Mouse (Mus musculus) lung, embryonic 16.5 days (tissue): Measurements from ENCODE around the gene Ablim1. TPM values are rescaled to one million over a fixed set of nuclear protein-coding genes. Genes with fewer than 3 reads are reported as not detected.

ENCODE experiments used
- ATAC-seq: fragments of 200-750 bp; cut with Nextera tagmentation; 2 replicates; pipeline ENCODE4 v1.8.0; 2017; ENCODE audit warnings: low read depth, mild to moderate bottlenecking, moderate library complexity
- H3K27ac ChIP-seq: fragments of 300-500 bp; sonication (generic); 2 replicates; pipeline ENCODE4 v1.5.1; 2014; ENCODE audit warnings: mild to moderate bottlenecking, control low read depth, low read length
- H3K27me3 ChIP-seq: fragments of 300-500 bp; sonication (generic); 2 replicates; pipeline ENCODE4 v1.6.1; 2014; ENCODE audit warnings: low read depth, low read length, mixed read lengths; ENCODE audit not compliant: control insufficient read depth, insufficient read depth
- H3K36me3 ChIP-seq: fragments of 300-500 bp; sonication (generic); 2 replicates; pipeline ENCODE4 v1.6.1; 2014; ENCODE audit warnings: low read length; ENCODE audit not compliant: control insufficient read depth, insufficient read depth
- H3K4me1 ChIP-seq: fragments of 300-500 bp; sonication (generic); replicated peaks from 2 replicates; pipeline ENCODE4 v1.6.1; 2014; ENCODE audit warnings: low read length, mixed read lengths; ENCODE audit not compliant: control insufficient read depth, insufficient read depth
- H3K4me2 ChIP-seq: fragments of 300-500 bp; sonication (generic); 2 replicates; pipeline ENCODE4 v1.6.1; 2014; ENCODE audit warnings: low read depth, low read length, control low read depth
- H3K4me3 ChIP-seq: fragments of 300-500 bp; sonication (generic); 2 replicates; pipeline ENCODE4 v1.5.1; 2014; ENCODE audit warnings: mild to moderate bottlenecking, low read length, control low read depth
- H3K9ac ChIP-seq: fragments of 300-500 bp; sonication (generic); 2 replicates; pipeline ENCODE4 v1.6.1; 2014; ENCODE audit warnings: low read length, control low read depth
- H3K9me3 ChIP-seq: fragments of 300-500 bp; sonication (generic); 2 replicates; pipeline ENCODE4 v1.6.1; 2016; ENCODE audit warnings: low read length; ENCODE audit not compliant: control insufficient read depth
- WGBS: fragments of 180-500 bp; shearing (Covaris S2); extraction: QIAGEN DNeasy Blood & Tissue Kit; methylation state at CpG from one replicate; pipeline ENCODE4 v1.1.7; 2014; 5-methylcytosine and 5-hydroxymethylcytosine counted together
- polyA plus RNA-seq: library from polyadenylated mRNA; unstranded; fragments of >200 nt; fragmentation: Nextera tagmentation; extraction: Ambion mirVana; gene quantifications from 2 replicates; pipeline ENCODE4 v1.2.1, GENCODE M21; 2015

The Ablim1 gene
- polyA plus RNA-seq, 1 experiment from 2014 or later: 54.5 TPM

- no peaks in the 10 kb centered on the region for H3K27me3 ChIP-seq
- 66% methylated on average over 5 of the region's 5 CpGs for WGBS
- no peak overlapping the region for H3K9ac ChIP-seq
- H3K9me3 ChIP-seq: no peaks in the 10 kb centered on the region
- peaks cover 5% of the 10 kb centered on the region; the same call in 1 of the 2 replicates for H3K4me1 ChIP-seq
- no peaks in the 10 kb centered on the region for H3K36me3 ChIP-seq
- no peak for ATAC-seq
- H3K4me2 ChIP-seq: no peak overlapping the region
- no peak overlapping the region for H3K4me3 ChIP-seq
- peak overlapping the region; percentile 41; the same call in 1 of the 2 replicates for H3K27ac ChIP-seq
These were observed 16.7 kb downstream of the Ablim1 start for GRCm38 (mm10) chr19:57298006-57298405.

GRCm38 (mm10) chr19:57297447-57297846 is 17.3 kb downstream of the Ablim1 start:
- ATAC-seq: no peak
- H3K4me3 ChIP-seq: no peak overlapping the region
- 91% methylated on average over 9 of the region's 9 CpGs for WGBS

GRCm38 (mm10) chr19:57296539-57296938 is 18.2 kb downstream of the Ablim1 start:
- no peak for ATAC-seq

More at GRCm38 (mm10) chr19:57297447-57297846, 17.3 kb downstream of the Ablim1 start:
- no peak overlapping the region for H3K27ac ChIP-seq
- no peak overlapping the region for H3K9ac ChIP-seq
- H3K9me3 ChIP-seq: no peaks in the 10 kb centered on the region
- H3K36me3 ChIP-seq: no peaks in the 10 kb centered on the region
- no peaks in the 10 kb centered on the region for H3K27me3 ChIP-seq
- H3K4me1 ChIP-seq: peaks cover 5% of the 10 kb centered on the region; the same call in 1 of the 2 replicates
- H3K4me2 ChIP-seq: no peak overlapping the region

GRCm38 (mm10) chr19:57295521-57295920 is 19.2 kb downstream of the Ablim1 start:
- no peak for ATAC-seq
- WGBS: 56% methylated on average over 9 of the region's 9 CpGs
- no peak overlapping the region for H3K4me2 ChIP-seq

More at GRCm38 (mm10) chr19:57296539-57296938, 18.2 kb downstream of the Ablim1 start:
- no peaks in the 10 kb centered on the region for H3K9me3 ChIP-seq
- H3K4me3 ChIP-seq: no peak overlapping the region
- H3K27ac ChIP-seq: no peak overlapping the region
- H3K4me1 ChIP-seq: no peaks in the 10 kb centered on the region
- no peak overlapping the region for H3K9ac ChIP-seq
- no peaks in the 10 kb centered on the region for H3K27me3 ChIP-seq
- no peaks in the 10 kb centered on the region for H3K36me3 ChIP-seq
- WGBS: 70% methylated on average over 5 of the region's 5 CpGs
- H3K4me2 ChIP-seq: no peak overlapping the region

GRCm38 (mm10) chr19:57294356-57294755 is 20.4 kb downstream of the Ablim1 start:
- Histone ChIP-seq H3K9me3 (no peaks in the 10 kb centered on the region), H3K27ac (peak overlapping the region; percentile 34; the same call in 1 of the 2 replicates), H3K27me3 (no peaks in the 10 kb centered on the region), H3K36me3 (no peaks in the 10 kb centered on the region), H3K4me3 (no peak overlapping the region), H3K4me1 (no peaks in the 10 kb centered on the region), H3K9ac (no peak overlapping the region), H3K4me2 (no peak overlapping the region)
- 76% methylated on average over 4 of the region's 4 CpGs for WGBS
- ATAC-seq: no peak

More at GRCm38 (mm10) chr19:57295521-57295920, 19.2 kb downstream of the Ablim1 start:
- no peaks in the 10 kb centered on the region for H3K36me3 ChIP-seq
- no peak overlapping the region for H3K4me3 ChIP-seq
- H3K27ac ChIP-seq: no peak overlapping the region
- H3K27me3 ChIP-seq: no peaks in the 10 kb centered on the region
- H3K9me3 ChIP-seq: no peaks in the 10 kb centered on the region
- no peak overlapping the region for H3K9ac ChIP-seq
- H3K4me1 ChIP-seq: no peaks in the 10 kb centered on the region

DNA sequence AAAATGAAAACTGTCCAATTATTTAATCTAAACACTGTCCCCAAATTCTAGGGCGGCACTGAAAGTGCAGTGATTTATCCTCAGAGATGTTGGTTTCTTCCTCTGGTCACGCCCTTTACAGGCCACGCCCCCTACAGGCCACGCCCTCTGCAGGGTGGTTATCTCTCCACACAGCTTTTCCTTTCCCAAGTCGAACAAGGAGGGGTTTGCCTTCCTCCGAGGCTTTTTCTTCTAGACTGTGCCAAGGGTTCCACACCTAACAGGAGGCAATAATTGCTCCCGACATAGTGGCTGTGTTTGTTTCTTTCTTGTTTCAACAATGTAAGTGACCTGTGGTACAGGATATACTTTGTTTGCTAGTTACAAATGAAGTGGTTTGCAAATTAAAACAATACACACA is 21.0 kb downstream of the Ablim1 start:
- no peak overlapping the region for H3K4me3 ChIP-seq
- no peaks in the 10 kb centered on the region for H3K9me3 ChIP-seq
- H3K27me3 ChIP-seq: no peaks in the 10 kb centered on the region
- peak; percentile 77 for ATAC-seq
- 21% methylated on average over 7 of the region's 7 CpGs for WGBS
- no peaks in the 10 kb centered on the region for H3K36me3 ChIP-seq
- H3K4me1 ChIP-seq: no peaks in the 10 kb centered on the region
- no peak overlapping the region for H3K4me2 ChIP-seq
- H3K9ac ChIP-seq: no peak overlapping the region
- no peak overlapping the region for H3K27ac ChIP-seq

- 67% methylated on average over 3 of the region's 3 CpGs for WGBS
- Histone ChIP-seq H3K27ac (no peak overlapping the region), H3K4me2 (no peak overlapping the region), H3K9ac (no peak overlapping the region), H3K9me3 (peaks cover 8% of the 10 kb centered on the region; the same call in 1 of the 2 replicates), H3K4me1 (no peaks in the 10 kb centered on the region), H3K36me3 (no peaks in the 10 kb centered on the region), H3K4me3 (no peak overlapping the region), H3K27me3 (no peaks in the 10 kb centered on the region)
- ATAC-seq: no peak
These were observed 31.4 kb downstream of the Ablim1 start for GRCm38 (mm10) chr19:57283310-57283709.

- no peak overlapping the region for H3K27ac ChIP-seq
- no peak overlapping the region for H3K4me2 ChIP-seq
- ATAC-seq: no peak
- H3K36me3 ChIP-seq: no peaks in the 10 kb centered on the region
- no peaks in the 10 kb centered on the region for H3K27me3 ChIP-seq
- H3K4me1 ChIP-seq: no peaks in the 10 kb centered on the region; the same call in 1 of the 2 replicates
- no peak overlapping the region for H3K4me3 ChIP-seq
- 37% methylated on average over 5 of the region's 5 CpGs for WGBS
- no peak overlapping the region for H3K9ac ChIP-seq
- H3K9me3 ChIP-seq: peaks cover 8% of the 10 kb centered on the region; the same call in 1 of the 2 replicates
These were observed 32.1 kb downstream of the Ablim1 start for GRCm38 (mm10) chr19:57282642-57283041.

GRCm38 (mm10) chr19:57279666-57280065 is 35.1 kb downstream of the Ablim1 start:
- no peak overlapping the region for H3K27ac ChIP-seq
- WGBS: 81% methylated on average over 4 of the region's 4 CpGs
- no peak overlapping the region for H3K4me2 ChIP-seq
- H3K9ac ChIP-seq: no peak overlapping the region
- peaks cover 8% of the 10 kb centered on the region for H3K4me1 ChIP-seq
- no peaks in the 10 kb centered on the region for H3K9me3 ChIP-seq
- H3K36me3 ChIP-seq: no peaks in the 10 kb centered on the region
- H3K4me3 ChIP-seq: no peak overlapping the region
- no peak for ATAC-seq
- H3K27me3 ChIP-seq: no peaks in the 10 kb centered on the region

DNA sequence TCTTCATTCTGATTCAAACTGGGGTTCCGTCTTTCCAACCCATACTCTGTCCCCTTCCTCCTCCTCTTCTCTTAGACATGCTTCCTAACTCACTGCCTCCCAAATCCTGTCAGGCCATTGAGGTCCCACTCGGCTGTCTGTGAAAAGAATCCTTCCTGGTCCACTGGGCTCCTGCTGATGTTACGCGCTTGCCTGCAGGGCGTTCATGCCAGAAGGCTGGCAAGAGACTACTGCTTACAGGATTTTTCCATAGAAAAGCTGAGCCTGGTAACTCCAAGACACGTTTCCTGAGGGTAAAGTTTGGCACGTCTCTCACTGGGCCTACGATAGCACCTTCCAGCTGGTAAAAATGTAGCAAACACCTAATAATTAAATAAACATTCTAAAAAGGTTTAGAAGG is 36.5 kb downstream of the Ablim1 start:
- Histone ChIP-seq H3K9me3 (no peaks in the 10 kb centered on the region), H3K4me1 (peaks cover 20% of the 10 kb centered on the region), H3K4me2 (no peak overlapping the region), H3K27me3 (no peaks in the 10 kb centered on the region; the same call in 1 of the 2 replicates), H3K27ac (no peak overlapping the region), H3K36me3 (no peaks in the 10 kb centered on the region), H3K9ac (no peak overlapping the region), H3K4me3 (no peak overlapping the region)
- 72% methylated on average over 8 of the region's 8 CpGs for WGBS
- ATAC-seq: no peak
